Mouse (Mus musculus) induced T-regulatory cell, adult 2 months (primary cell): ENCODE measurements at regions not wholly inside any gene's neighbourhood (a gene's known extent, or its start where the extent isn't known, plus 50 kb on each side); places are given as distances from the start of the nearest gene placed in this dataset.

Source experiments
- DNase-seq: peaks from one replicate; pipeline ENCODE4 v3.0.0-alpha.2; 2012; ENCODE audit warnings: low read depth

DNA sequence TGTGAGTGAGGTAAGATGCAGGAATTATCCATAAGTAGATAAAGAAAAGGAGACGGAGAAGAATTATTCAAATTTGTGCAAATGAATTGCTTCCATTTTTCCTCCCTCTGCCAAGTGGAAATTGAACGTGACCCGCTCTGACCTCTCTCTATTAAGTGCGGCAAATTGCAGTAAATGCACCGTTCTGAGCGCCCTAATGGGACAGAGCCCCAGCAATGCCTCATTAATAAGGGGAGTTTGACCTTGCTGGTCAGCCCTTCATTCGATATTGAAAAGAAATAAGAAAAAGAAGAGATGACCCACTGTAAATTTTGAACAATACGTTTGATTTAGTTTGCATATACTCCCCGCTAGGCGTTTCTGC is 137.0 kb downstream of the Gpat3 start:
- DNase-seq, result no peak

DNA sequence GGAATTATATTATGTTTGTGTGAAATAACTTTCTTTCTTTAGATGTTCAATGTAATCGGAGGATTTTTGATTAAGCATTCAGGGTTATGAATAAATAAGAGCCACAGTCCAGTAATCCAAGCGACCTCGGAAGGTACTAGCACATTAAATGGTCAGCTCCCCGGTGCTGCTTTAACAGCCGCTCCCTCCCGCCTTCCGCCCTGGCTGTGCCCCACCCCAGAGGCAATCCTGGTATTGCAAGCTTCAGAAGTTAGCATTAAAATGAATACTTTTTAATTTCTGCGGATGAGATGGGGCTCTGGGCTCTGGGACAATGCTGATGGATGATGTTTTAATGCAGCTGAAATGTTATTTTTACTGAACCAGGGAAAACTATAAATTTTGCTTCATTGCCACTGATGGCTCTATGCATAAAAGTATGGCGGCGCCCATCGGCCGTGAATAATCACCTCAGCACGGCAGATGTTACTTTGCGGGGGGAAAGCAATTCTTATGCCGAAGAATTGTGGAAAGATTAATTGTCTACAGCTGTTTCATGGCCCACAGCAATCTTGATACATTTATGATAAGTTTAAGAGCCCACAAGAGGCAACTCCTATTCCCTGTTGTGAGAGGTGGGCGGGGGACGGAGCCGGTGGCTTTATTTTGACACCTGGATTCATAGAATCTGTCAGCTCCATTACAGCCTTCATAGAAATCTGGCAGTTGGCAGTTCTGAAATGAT is 136.5 kb downstream of the Gpat3 start:
- no peak for DNase-seq

DNA sequence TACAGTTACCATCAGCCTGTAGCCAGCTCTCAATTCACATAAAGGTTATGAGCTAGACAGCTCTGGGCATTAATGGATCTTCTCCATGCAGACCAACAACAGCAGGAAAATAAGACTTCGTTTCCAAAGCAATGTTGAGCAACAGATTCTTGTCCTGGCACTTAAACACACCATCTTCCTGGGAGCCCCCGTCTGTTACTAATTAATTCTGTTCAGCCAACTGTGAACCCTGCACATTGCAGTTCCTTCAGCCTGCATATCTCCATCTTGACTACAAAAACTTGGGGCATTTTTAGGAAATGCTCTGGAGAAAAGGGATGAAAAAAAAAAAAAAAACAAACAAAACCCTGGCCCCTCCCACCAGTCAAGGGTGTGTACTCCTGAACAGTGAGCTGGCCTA is 131.2 kb downstream of the Gpat3 start:
- no peak for DNase-seq

DNA sequence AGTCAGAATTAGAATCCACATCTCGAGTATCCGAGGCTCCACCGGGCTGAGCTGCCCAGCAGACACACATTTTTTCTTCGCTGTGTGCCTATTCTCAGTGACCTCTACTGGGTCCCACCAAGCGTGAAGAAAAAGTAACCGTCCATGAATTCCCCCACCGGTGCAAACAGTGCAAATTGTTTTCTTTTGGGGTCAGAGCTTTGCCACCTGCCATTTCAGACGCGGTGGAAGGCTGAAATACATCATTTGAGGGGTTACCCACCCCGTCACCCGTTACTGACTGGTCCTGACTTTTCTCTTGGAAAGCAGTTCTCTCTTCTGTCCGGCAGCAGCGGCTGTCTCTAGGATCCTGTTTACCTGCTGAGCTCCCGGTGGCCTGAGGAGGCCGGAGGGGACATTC is 105.7 kb downstream of the Gpat3 start:
- DNase-seq, result no peak
